Mouse (Mus musculus) cortical plate, adult 2 months (tissue): Measurements from ENCODE around the gene Ctsl. TPM values are rescaled to one million over a fixed set of nuclear protein-coding genes. Genes with fewer than 3 reads are reported as not detected.
A peak's percentile ranks its signal among the peaks of the same experiment; 100 is the strongest.

Source experiments
- H3K27ac ChIP-seq: fragments of 200-500 bp; 2 replicates; pipeline ENCODE4 v1.5.1; 2012; ENCODE audit warnings: low read length, control low read depth, inconsistent platforms; ENCODE audit not compliant: insufficient read depth
- H3K4me1 ChIP-seq: fragments of 200-500 bp; 2 replicates; pipeline ENCODE4 v1.6.1; 2011; ENCODE audit warnings: low read length; ENCODE audit not compliant: control insufficient read depth, insufficient read depth
- H3K4me3 ChIP-seq: fragments of 200-500 bp; 2 replicates; pipeline ENCODE4 v1.5.1; 2011; ENCODE audit warnings: mild to moderate bottlenecking, low read length, control low read depth; ENCODE audit not compliant: insufficient read depth
- CTCF ChIP-seq: fragments of 200-500 bp; IDR thresholded peaks from 2 replicates; pipeline ENCODE4 v1.5.1; 2011; ENCODE audit warnings: mild to moderate bottlenecking, control low read depth, low read length; ENCODE audit not compliant: insufficient read depth; ENCODE audit errors: extremely low read depth
- POLR2A ChIP-seq: fragments of 200-500 bp; IDR thresholded peaks from 2 replicates; pipeline ENCODE4 v1.6.1; 2011; ENCODE audit warnings: mild to moderate bottlenecking, low read length, control low read depth; ENCODE audit not compliant: insufficient read depth; ENCODE audit errors: extremely low read depth
- polyA plus RNA-seq: library from polyadenylated mRNA; depleted of rRNA; stranded (reverse); fragments of >200 nt; gene quantifications from 2 replicates; pipeline ENCODE4 v1.2.3, GENCODE M21; 2012

Gene Ctsl
- polyA plus RNA-seq, 1 experiment = 121 TPM

GRCm38 (mm10) chr13:64376472-64376871, 5.8 kb upstream of the Ctsl start:
- no peak overlapping the region for H3K4me3 ChIP-seq
- H3K27ac ChIP-seq = no peak overlapping the region
- H3K4me1 ChIP-seq = no peaks in the 10 kb centered on the region
- TF ChIP-seq POLR2A (no peak), CTCF (no peak)

DNA sequence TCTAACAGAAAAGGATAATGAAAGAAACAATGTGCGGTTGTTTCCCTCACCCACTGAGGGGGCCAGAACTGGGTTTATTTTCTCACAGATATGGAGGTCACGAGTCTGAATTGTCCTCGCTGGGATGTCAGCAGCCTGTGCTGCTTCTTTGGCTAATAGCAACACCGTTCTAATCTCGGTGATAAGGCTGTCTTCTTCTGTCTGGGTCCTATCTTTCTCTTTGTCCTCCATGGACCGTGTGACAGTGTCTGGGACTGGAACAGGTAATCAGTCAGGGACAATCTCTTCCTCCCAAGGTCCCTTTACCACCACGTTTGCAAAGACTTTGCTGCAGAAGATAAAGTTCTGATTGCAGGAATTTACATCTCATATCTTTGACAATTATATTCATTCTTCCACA, 4.5 kb upstream of the Ctsl start:
- H3K4me1 ChIP-seq = no peaks in the 10 kb centered on the region
- TF ChIP-seq POLR2A (no peak), CTCF (no peak)
- no peak overlapping the region for H3K4me3 ChIP-seq

DNA sequence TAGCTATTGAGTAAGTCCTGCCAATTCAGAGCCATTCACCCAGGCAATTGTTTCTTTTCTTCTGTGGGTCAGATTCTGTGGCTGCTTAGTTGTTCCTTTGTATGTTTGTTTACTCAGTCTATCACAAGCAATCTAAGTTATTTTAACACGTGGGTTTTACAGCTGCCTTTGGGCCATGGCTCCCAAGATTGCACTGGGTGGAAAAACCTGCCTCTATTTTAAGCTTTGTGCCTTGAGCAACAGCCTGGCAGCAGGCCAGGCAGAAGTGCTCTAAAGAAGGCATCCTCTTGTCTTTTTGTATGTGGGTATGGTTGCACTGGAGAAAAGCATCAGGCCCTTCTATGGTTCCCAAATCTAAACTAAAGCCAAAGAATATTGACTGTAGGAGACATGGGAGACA, 3.0 kb upstream of the Ctsl start:
- Histone ChIP-seq H3K4me3 (no peak overlapping the region), H3K4me1 (peaks cover 2% of the 10 kb centered on the region; the same call in 1 of the 2 replicates), H3K27ac (no peak overlapping the region)
- TF ChIP-seq POLR2A = no peak
- no peak for TF ChIP-seq CTCF

More for the DNA sequence above, 4.5 kb upstream of the Ctsl start:
- no peak overlapping the region for H3K27ac ChIP-seq

DNA sequence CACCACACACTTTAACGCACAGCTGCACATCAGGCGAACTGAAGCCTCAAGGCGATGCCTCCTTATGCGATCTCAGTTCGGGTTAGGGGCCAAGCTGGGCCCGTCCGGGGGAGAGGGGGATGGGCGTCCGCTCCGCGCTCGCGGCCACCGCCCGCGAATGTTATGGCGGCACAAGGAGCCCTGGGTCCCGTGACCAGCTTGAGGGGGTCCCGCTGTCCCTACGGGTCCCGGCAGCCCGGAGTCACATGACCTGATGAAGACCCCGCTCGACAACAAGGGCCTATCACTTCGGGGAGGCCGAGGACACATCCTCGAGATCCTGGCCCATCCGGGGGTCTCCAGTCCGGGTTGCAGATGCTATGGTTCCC, 901 bp downstream of the Ctsl start:
- Histone ChIP-seq H3K4me3 (peak overlapping the region; percentile 96), H3K4me1 (peaks cover 2% of the 10 kb centered on the region; the same call in 1 of the 2 replicates), H3K27ac (peak overlapping the region; percentile 50)
- TF ChIP-seq CTCF (no peak), POLR2A (no peak)

DNA sequence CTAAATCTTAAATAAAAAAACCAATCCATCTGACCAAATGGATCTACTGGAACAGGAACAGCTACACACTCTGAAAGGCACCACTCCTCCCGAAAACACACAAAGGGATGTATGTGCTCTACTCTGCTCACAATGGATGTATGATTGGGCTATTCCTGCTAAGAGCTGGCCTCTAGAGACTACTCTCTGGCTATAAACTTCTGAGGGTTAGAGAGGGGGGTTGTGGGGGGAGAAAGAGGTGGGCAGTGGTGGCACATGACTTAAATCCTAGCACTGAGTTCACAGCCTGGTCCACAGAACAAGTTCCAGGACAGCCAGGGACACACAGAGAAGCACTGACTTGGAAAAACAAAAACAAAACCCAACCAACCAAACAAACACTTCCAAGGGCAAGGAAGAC, 2.1 kb downstream of the Ctsl start:
- Histone ChIP-seq H3K4me3 (no peak overlapping the region; the same call in 1 of the 2 replicates), H3K4me1 (peaks cover 2% of the 10 kb centered on the region; the same call in 1 of the 2 replicates), H3K27ac (no peak overlapping the region)
- TF ChIP-seq CTCF (no peak), POLR2A (no peak)

- TF ChIP-seq CTCF (no peak), POLR2A (no peak)
- H3K4me1 ChIP-seq = peaks cover 2% of the 10 kb centered on the region; the same call in 1 of the 2 replicates
- H3K27ac ChIP-seq = no peak overlapping the region
- H3K4me3 ChIP-seq = no peak overlapping the region
Measured at GRCm38 (mm10) chr13:64367615-64368014, 3.1 kb downstream of the Ctsl start.

DNA sequence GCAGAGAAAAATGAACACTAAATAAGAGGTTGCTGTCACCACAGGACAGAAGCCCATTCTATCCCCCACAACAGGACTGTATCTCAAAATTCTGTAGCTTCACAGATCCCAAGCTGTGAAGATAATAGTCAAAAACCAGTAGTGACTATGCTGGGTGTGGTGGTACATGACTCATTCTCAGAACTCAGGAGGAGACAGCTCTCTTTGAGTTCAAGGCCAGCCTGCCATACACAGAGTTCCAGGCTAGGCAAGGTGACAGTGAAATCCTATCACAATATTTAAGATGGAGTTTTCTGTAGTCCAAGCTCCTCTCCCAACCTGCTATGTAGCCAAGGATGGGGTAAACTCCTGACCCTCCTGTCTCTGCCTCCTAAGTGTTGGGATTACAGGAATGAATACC, 5.4 kb downstream of the Ctsl start:
- Histone ChIP-seq H3K4me3 (no peak overlapping the region), H3K4me1 (peaks cover 2% of the 10 kb centered on the region; the same call in 1 of the 2 replicates), H3K27ac (no peak overlapping the region)
- TF ChIP-seq CTCF = no peak
- TF ChIP-seq POLR2A = no peak

- no peak for TF ChIP-seq POLR2A
- peak; percentile 37 for TF ChIP-seq CTCF
- Histone ChIP-seq H3K4me3 (no peak overlapping the region), H3K27ac (no peak overlapping the region), H3K4me1 (peaks cover 2% of the 10 kb centered on the region; the same call in 1 of the 2 replicates)
Measured at GRCm38 (mm10) chr13:64364258-64364657, 6.4 kb downstream of the Ctsl start.

DNA sequence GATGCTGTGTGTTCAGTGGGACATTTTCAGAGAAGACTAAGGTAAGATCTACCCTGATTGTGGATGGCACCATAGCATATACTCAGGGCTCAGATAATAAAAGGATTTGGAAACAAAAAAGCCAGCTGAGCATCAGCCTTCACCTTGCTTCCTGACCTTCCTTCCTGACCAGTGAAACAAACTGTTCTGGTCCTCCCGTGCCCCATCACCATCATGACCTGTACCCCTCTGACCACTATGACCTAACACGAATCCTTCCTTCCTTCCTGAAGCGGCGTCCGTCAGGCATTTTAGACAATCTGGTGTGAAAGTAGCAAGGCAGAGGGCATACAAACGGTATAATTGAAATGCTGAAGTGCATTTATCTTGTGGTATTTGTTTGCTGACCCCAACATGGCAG, 8.6 kb downstream of the Ctsl start:
- no peak overlapping the region for H3K4me3 ChIP-seq
- no peak overlapping the region for H3K27ac ChIP-seq
- TF ChIP-seq CTCF (no peak), POLR2A (no peak)
- no peaks in the 10 kb centered on the region for H3K4me1 ChIP-seq

GRCm38 (mm10) chr13:64361020-64361419, 9.7 kb downstream of the Ctsl start:
- no peak overlapping the region for H3K27ac ChIP-seq
- TF ChIP-seq POLR2A (no peak), CTCF (no peak)
- no peaks in the 10 kb centered on the region for H3K4me1 ChIP-seq
- H3K4me3 ChIP-seq = no peak overlapping the region

DNA sequence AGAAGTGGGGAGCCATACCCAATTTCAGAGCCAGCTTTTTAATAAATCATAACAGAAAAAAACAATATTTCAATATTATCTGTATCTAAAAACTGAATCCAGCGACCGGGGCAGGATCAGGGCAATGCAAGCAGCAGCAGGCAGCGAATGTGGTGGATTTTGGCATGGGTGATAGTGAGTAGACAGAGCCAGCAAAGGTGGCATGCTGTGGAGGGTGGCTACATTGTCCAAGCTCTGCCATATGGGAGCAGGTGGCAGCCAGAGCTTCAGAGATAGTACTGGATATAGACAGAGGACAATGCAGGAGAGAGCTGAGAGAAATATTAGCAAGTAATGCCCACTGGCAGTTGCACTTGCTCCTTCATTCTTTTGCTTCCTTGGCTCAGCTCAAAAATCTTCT, 11.0 kb downstream of the Ctsl start:
- Histone ChIP-seq H3K27ac (no peak overlapping the region), H3K4me1 (no peaks in the 10 kb centered on the region), H3K4me3 (no peak overlapping the region)
- TF ChIP-seq CTCF (no peak), POLR2A (no peak)
